Mouse (Mus musculus) neural tube, embryonic 14.5 days (tissue): ENCODE data around the gene Slc24a5. TPM values are rescaled to one million over a fixed set of nuclear protein-coding genes. Genes with fewer than 3 reads are reported as not detected.

ENCODE experiments used
- ATAC-seq: fragments of 200-750 bp; cut with Nextera tagmentation; 2 replicates; pipeline ENCODE4 v1.8.0; 2017; ENCODE audit warnings: low read depth, mild to moderate bottlenecking, moderate TSS enrichment, moderate library complexity
- H3K27ac ChIP-seq: fragments of 300-500 bp; sonication (generic); 2 replicates; pipeline ENCODE4 v1.5.1; 2014; ENCODE audit warnings: low read depth, mild to moderate bottlenecking, control low read depth, low read length, moderate library complexity, mixed read lengths
- H3K27me3 ChIP-seq: fragments of 300-500 bp; sonication (generic); 2 replicates; pipeline ENCODE4 v1.6.1; 2014; ENCODE audit warnings: low read length; ENCODE audit not compliant: control insufficient read depth, insufficient read depth
- H3K36me3 ChIP-seq: fragments of 300-500 bp; sonication (generic); 2 replicates; pipeline ENCODE4 v1.6.1; 2014; ENCODE audit warnings: low read length, mixed read lengths; ENCODE audit not compliant: control insufficient read depth, insufficient read depth
- H3K4me1 ChIP-seq: fragments of 300-500 bp; sonication (generic); 2 replicates; pipeline ENCODE4 v1.6.1; 2014; ENCODE audit warnings: low read length; ENCODE audit not compliant: control insufficient read depth, insufficient read depth
- H3K4me2 ChIP-seq: fragments of 300-500 bp; sonication (generic); 2 replicates; pipeline ENCODE4 v1.6.1; 2014; ENCODE audit warnings: mild to moderate bottlenecking, low read depth, low read length, control low read depth
- H3K4me3 ChIP-seq: fragments of 300-500 bp; sonication (generic); 2 replicates; pipeline ENCODE4 v1.5.1; 2014; ENCODE audit warnings: low read depth, low read length, control low read depth, mixed read lengths
- H3K9ac ChIP-seq: fragments of 300-500 bp; sonication (generic); replicated peaks from 2 replicates; pipeline ENCODE4 v1.6.1; 2014; ENCODE audit warnings: low read depth, mild to moderate bottlenecking, control low read depth, low read length, mixed read lengths
- H3K9me3 ChIP-seq: fragments of 300-500 bp; sonication (generic); 2 replicates; pipeline ENCODE4 v1.6.1; 2016; ENCODE audit warnings: low read length; ENCODE audit not compliant: control insufficient read depth
- WGBS: fragments of 180-500 bp; shearing (Covaris S2); extraction: QIAGEN DNeasy Blood & Tissue Kit; methylation state at CpG from one replicate; pipeline ENCODE4 v1.1.7; 2014; 5-methylcytosine and 5-hydroxymethylcytosine counted together
- polyA plus RNA-seq: library from polyadenylated mRNA; unstranded; fragments of >200 nt; fragmentation: Nextera tagmentation; extraction: Ambion mirVana; gene quantifications from 2 replicates; pipeline ENCODE4 v1.2.1, GENCODE M21; 2014

The Slc24a5 gene
- polyA plus RNA-seq, 1 experiment from 2014 or later, result 8.0 TPM

GRCm38 (mm10) chr2:125055316-125055903 lies 12.5 kb upstream of the Slc24a5 start:
- Histone ChIP-seq H3K4me3 (no peak overlapping the region), H3K9me3 (no peaks in the 10 kb centered on the region), H3K27ac (no peak overlapping the region), H3K4me2 (no peak overlapping the region), H3K9ac (no peak overlapping the region), H3K27me3 (no peaks in the 10 kb centered on the region), H3K36me3 (no peaks in the 10 kb centered on the region), H3K4me1 (no peaks in the 10 kb centered on the region)
- no peak for ATAC-seq
- 91% methylated on average over 7 of the region's 7 CpGs for WGBS

- Histone ChIP-seq H3K9me3 (no peaks in the 10 kb centered on the region), H3K4me2 (no peak overlapping the region), H3K27ac (no peak overlapping the region), H3K4me1 (no peaks in the 10 kb centered on the region), H3K27me3 (no peaks in the 10 kb centered on the region), H3K4me3 (no peak overlapping the region), H3K36me3 (no peaks in the 10 kb centered on the region), H3K9ac (no peak overlapping the region)
- 34% methylated on average over 7 of the region's 7 CpGs for WGBS
- ATAC-seq, result peak; percentile 60; the same call in 1 of the 2 replicates
Observed at GRCm38 (mm10) chr2:125057250-125057815, 10.6 kb upstream of the Slc24a5 start.

- Histone ChIP-seq H3K9me3 (no peaks in the 10 kb centered on the region), H3K9ac (no peak overlapping the region), H3K36me3 (no peaks in the 10 kb centered on the region), H3K4me2 (no peak overlapping the region), H3K4me1 (no peaks in the 10 kb centered on the region), H3K4me3 (no peak overlapping the region), H3K27ac (no peak overlapping the region), H3K27me3 (no peaks in the 10 kb centered on the region)
- 85% methylated on average over 7 of the region's 7 CpGs for WGBS
- no peak for ATAC-seq
Observed at GRCm38 (mm10) chr2:125061451-125061850, 6.5 kb upstream of the Slc24a5 start.

- no peak overlapping the region for H3K4me3 ChIP-seq
- H3K27ac ChIP-seq, result no peak overlapping the region
- H3K9me3 ChIP-seq, result no peaks in the 10 kb centered on the region
- no peaks in the 10 kb centered on the region for H3K4me1 ChIP-seq
- no peaks in the 10 kb centered on the region for H3K36me3 ChIP-seq
- no peak overlapping the region for H3K4me2 ChIP-seq
- no peak overlapping the region for H3K9ac ChIP-seq
- 79% methylated on average over 4 of the region's 4 CpGs for WGBS
- no peaks in the 10 kb centered on the region for H3K27me3 ChIP-seq
- ATAC-seq, result no peak
Observed at GRCm38 (mm10) chr2:125062944-125063343, 5.0 kb upstream of the Slc24a5 start.

GRCm38 (mm10) chr2:125067373-125067772 lies 551 bp upstream of the Slc24a5 start:
- WGBS, result 77% methylated on average over 7 of the region's 7 CpGs
- Histone ChIP-seq H3K27me3 (no peaks in the 10 kb centered on the region), H3K9me3 (no peaks in the 10 kb centered on the region), H3K4me2 (no peak overlapping the region), H3K4me3 (no peak overlapping the region), H3K27ac (no peak overlapping the region), H3K36me3 (no peaks in the 10 kb centered on the region), H3K9ac (no peak overlapping the region), H3K4me1 (no peaks in the 10 kb centered on the region)
- ATAC-seq, result no peak

- Histone ChIP-seq H3K4me1 (no peaks in the 10 kb centered on the region), H3K9ac (no peak overlapping the region), H3K9me3 (no peaks in the 10 kb centered on the region), H3K27ac (no peak overlapping the region), H3K36me3 (no peaks in the 10 kb centered on the region), H3K27me3 (no peaks in the 10 kb centered on the region), H3K4me2 (no peak overlapping the region), H3K4me3 (no peak overlapping the region)
- 91% methylated on average over 12 of the region's 12 CpGs for WGBS
- ATAC-seq, result no peak
Observed at GRCm38 (mm10) chr2:125068696-125069095, 772 bp downstream of the Slc24a5 start.

GRCm38 (mm10) chr2:125073056-125073780 lies 5.3 kb downstream of the Slc24a5 start:
- no peaks in the 10 kb centered on the region for H3K27me3 ChIP-seq
- no peaks in the 10 kb centered on the region for H3K9me3 ChIP-seq
- H3K4me3 ChIP-seq, result no peak overlapping the region
- no peak overlapping the region for H3K27ac ChIP-seq
- H3K36me3 ChIP-seq, result no peaks in the 10 kb centered on the region
- 88% methylated on average over 3 of the region's 3 CpGs for WGBS
- H3K4me1 ChIP-seq, result no peaks in the 10 kb centered on the region
- ATAC-seq, result no peak
- H3K9ac ChIP-seq, result no peak overlapping the region
- no peak overlapping the region for H3K4me2 ChIP-seq

- Histone ChIP-seq H3K4me2 (no peak overlapping the region), H3K4me3 (no peak overlapping the region), H3K27me3 (no peaks in the 10 kb centered on the region), H3K27ac (no peak overlapping the region), H3K4me1 (no peaks in the 10 kb centered on the region), H3K36me3 (0 out of 2 replicates have a peak, but pooled peaks cover 16% of the 10 kb centered on the region), H3K9ac (no peak overlapping the region), H3K9me3 (no peaks in the 10 kb centered on the region)
- ATAC-seq, result no peak
- 4% methylated on average over 1 of the region's 1 CpGs for WGBS
Observed at GRCm38 (mm10) chr2:125083879-125084278, 16.0 kb downstream of the Slc24a5 start.

GRCm38 (mm10) chr2:125088757-125089156 lies 20.8 kb downstream of the Slc24a5 start:
- no peak overlapping the region for H3K27ac ChIP-seq
- peaks cover 27% of the 10 kb centered on the region; the same call in 1 of the 2 replicates for H3K36me3 ChIP-seq
- no peak overlapping the region for H3K4me2 ChIP-seq
- H3K9me3 ChIP-seq, result no peaks in the 10 kb centered on the region
- ATAC-seq, result no peak
- H3K4me3 ChIP-seq, result no peak overlapping the region
- H3K9ac ChIP-seq, result no peak overlapping the region
- H3K4me1 ChIP-seq, result no peaks in the 10 kb centered on the region
- WGBS, result 84% methylated on average over 7 of the region's 7 CpGs
- H3K27me3 ChIP-seq, result no peaks in the 10 kb centered on the region
